Mouse (Mus musculus): Measurements from ENCODE around the gene Ptms. TPM values are rescaled to one million over a fixed set of nuclear protein-coding genes. Genes with fewer than 3 reads are reported as not detected.
"Not testable (repeated sequence)": the region's sequence is repeated elsewhere in the genome, so short reads cannot be mapped to it uniquely, and the experiment has no call there.

The Ptms gene
- polyA plus RNA-seq, 1 experiment from 2014 or later: 184 TPM

- no peak for ATAC-seq (replicated peaks; ENCODE audit: insufficient number of reproducible peaks, low FRiP score, low TSS enrichment, low read depth)
- H3K9me3 ChIP-seq (replicated peaks; ENCODE audit: control insufficient read depth, low read length): no peaks in the 10 kb centered on the region
- WGBS: 63% methylated on average over 3 of the region's 3 CpGs
Observed at GRCm38 (mm10) chr6:124898359-124898758, 21.5 kb downstream of the Ptms start.

GRCm38 (mm10) chr6:124894113-124894512 is 25.8 kb downstream of the Ptms start:
- not testable (repeated sequence) for H3K27ac ChIP-seq (replicated peaks; ENCODE audit: low read depth, low read length); H3K4me3 ChIP-seq (ENCODE audit: low read depth, low read length); ATAC-seq (replicated peaks; ENCODE audit: insufficient number of reproducible peaks, low FRiP score, low TSS enrichment, low read depth); H3K4me1 ChIP-seq (ENCODE audit: control insufficient read depth, insufficient read depth, low read length); H3K9ac ChIP-seq (replicated peaks; ENCODE audit: low read length); H3K4me2 ChIP-seq (ENCODE audit: low read depth, low read length); H3K27me3 ChIP-seq (ENCODE audit: control insufficient read depth, insufficient read depth, low read length); H3K36me3 ChIP-seq (replicated peaks; ENCODE audit: control insufficient read depth, insufficient read depth, low read depth, low read length); DNase-seq (ENCODE audit: low spot score); H3K9me3 ChIP-seq (replicated peaks; ENCODE audit: control insufficient read depth, low read length)
- WGBS: 94% methylated on average over 2 of the region's 2 CpGs

More at GRCm38 (mm10) chr6:124898359-124898758, 21.5 kb downstream of the Ptms start:
- Histone ChIP-seq H3K27me3 (ENCODE audit: control insufficient read depth, insufficient read depth, low read length) (no peaks in the 10 kb centered on the region), H3K27ac (replicated peaks; ENCODE audit: low read depth, low read length) (no peak overlapping the region), H3K9ac (replicated peaks; ENCODE audit: low read length) (no peak overlapping the region), H3K4me3 (ENCODE audit: low read depth, low read length) (no peak overlapping the region), H3K4me1 (ENCODE audit: control insufficient read depth, insufficient read depth, low read length) (no peaks in the 10 kb centered on the region), H3K36me3 (replicated peaks; ENCODE audit: control insufficient read depth, insufficient read depth, low read depth, low read length) (no peaks in the 10 kb centered on the region), H3K4me2 (ENCODE audit: low read depth, low read length) (no peak overlapping the region)
- no peak for DNase-seq (ENCODE audit: low spot score)

- Histone ChIP-seq H3K4me2 (ENCODE audit: low read depth, low read length) (no peak overlapping the region), H3K36me3 (replicated peaks; ENCODE audit: control insufficient read depth, insufficient read depth, low read depth, low read length) (no peaks in the 10 kb centered on the region), H3K4me3 (ENCODE audit: low read depth, low read length) (no peak overlapping the region), H3K27ac (replicated peaks; ENCODE audit: low read depth, low read length) (no peak overlapping the region), H3K4me1 (ENCODE audit: control insufficient read depth, insufficient read depth, low read length) (no peaks in the 10 kb centered on the region), H3K27me3 (ENCODE audit: control insufficient read depth, insufficient read depth, low read length) (no peaks in the 10 kb centered on the region), H3K9me3 (replicated peaks; ENCODE audit: control insufficient read depth, low read length) (no peaks in the 10 kb centered on the region), H3K9ac (replicated peaks; ENCODE audit: low read length) (no peak overlapping the region)
- 59% methylated on average over 6 of the region's 6 CpGs for WGBS
- no peak for DNase-seq (ENCODE audit: low spot score)
- ATAC-seq (replicated peaks; ENCODE audit: insufficient number of reproducible peaks, low FRiP score, low TSS enrichment, low read depth): no peak
Observed at GRCm38 (mm10) chr6:124890997-124891396, 28.9 kb downstream of the Ptms start.

- no peak overlapping the region for H3K9ac ChIP-seq (replicated peaks; ENCODE audit: low read length)
- WGBS: 89% methylated on average over 6 of the region's 6 CpGs
- no peak overlapping the region for H3K4me2 ChIP-seq (ENCODE audit: low read depth, low read length)
- H3K4me1 ChIP-seq (ENCODE audit: control insufficient read depth, insufficient read depth, low read length): no peaks in the 10 kb centered on the region
- ATAC-seq (replicated peaks; ENCODE audit: insufficient number of reproducible peaks, low FRiP score, low TSS enrichment, low read depth) (no peak), DNase-seq (ENCODE audit: low spot score) (no peak)
- H3K36me3 ChIP-seq (replicated peaks; ENCODE audit: control insufficient read depth, insufficient read depth, low read depth, low read length): no peaks in the 10 kb centered on the region
- H3K27me3 ChIP-seq (ENCODE audit: control insufficient read depth, insufficient read depth, low read length): no peaks in the 10 kb centered on the region
- no peak overlapping the region for H3K4me3 ChIP-seq (ENCODE audit: low read depth, low read length)
- H3K9me3 ChIP-seq (replicated peaks; ENCODE audit: control insufficient read depth, low read length): no peaks in the 10 kb centered on the region
- no peak overlapping the region for H3K27ac ChIP-seq (replicated peaks; ENCODE audit: low read depth, low read length)
Observed at GRCm38 (mm10) chr6:124888555-124889125, 31.3 kb downstream of the Ptms start.

GRCm38 (mm10) chr6:124887986-124888385 is 31.9 kb downstream of the Ptms start, which contains the start of gene Cd4:
Gene Cd4, minus strand, starts transcription at chr6:124888221.
- WGBS: 89% methylated on average over 9 of the region's 9 CpGs
- no peaks in the 10 kb centered on the region for H3K27me3 ChIP-seq (ENCODE audit: control insufficient read depth, insufficient read depth, low read length)

GRCm38 (mm10) chr6:124885956-124886381 is 33.9 kb downstream of the Ptms start:
- DNase-seq (ENCODE audit: low spot score) (no peak), ATAC-seq (replicated peaks; ENCODE audit: insufficient number of reproducible peaks, low FRiP score, low TSS enrichment, low read depth) (no peak)
- no peak overlapping the region for H3K4me2 ChIP-seq (ENCODE audit: low read depth, low read length)
- no peaks in the 10 kb centered on the region for H3K4me1 ChIP-seq (ENCODE audit: control insufficient read depth, insufficient read depth, low read length)
- H3K9me3 ChIP-seq (replicated peaks; ENCODE audit: control insufficient read depth, low read length): no peaks in the 10 kb centered on the region
- WGBS: 86% methylated on average over 8 of the region's 8 CpGs
- H3K27me3 ChIP-seq (ENCODE audit: control insufficient read depth, insufficient read depth, low read length): no peaks in the 10 kb centered on the region
- H3K4me3 ChIP-seq (ENCODE audit: low read depth, low read length): no peak overlapping the region
- H3K27ac ChIP-seq (replicated peaks; ENCODE audit: low read depth, low read length): no peak overlapping the region
- H3K36me3 ChIP-seq (replicated peaks; ENCODE audit: control insufficient read depth, insufficient read depth, low read depth, low read length): no peaks in the 10 kb centered on the region
- no peak overlapping the region for H3K9ac ChIP-seq (replicated peaks; ENCODE audit: low read length)

More at GRCm38 (mm10) chr6:124887986-124888385, 31.9 kb downstream of the Ptms start, which contains the start of gene Cd4:
- Histone ChIP-seq H3K9me3 (replicated peaks; ENCODE audit: control insufficient read depth, low read length) (no peaks in the 10 kb centered on the region), H3K4me1 (ENCODE audit: control insufficient read depth, insufficient read depth, low read length) (no peaks in the 10 kb centered on the region), H3K36me3 (replicated peaks; ENCODE audit: control insufficient read depth, insufficient read depth, low read depth, low read length) (no peaks in the 10 kb centered on the region), H3K4me2 (ENCODE audit: low read depth, low read length) (no peak within 1 kb of the TSS), H3K27ac (replicated peaks; ENCODE audit: low read depth, low read length) (no peak within 1 kb of the TSS), H3K9ac (replicated peaks; ENCODE audit: low read length) (no peak within 1 kb of the TSS), H3K4me3 (ENCODE audit: low read depth, low read length) (no peak within 1 kb of the TSS)
- DNase-seq (ENCODE audit: low spot score) (no peak), ATAC-seq (replicated peaks; ENCODE audit: insufficient number of reproducible peaks, low FRiP score, low TSS enrichment, low read depth) (no peak)

GRCm38 (mm10) chr6:124884714-124885500 is 35.0 kb downstream of the Ptms start:
- no peak overlapping the region for H3K4me3 ChIP-seq (ENCODE audit: low read depth, low read length)
- no peak overlapping the region for H3K27ac ChIP-seq (replicated peaks; ENCODE audit: low read depth, low read length)
- H3K4me2 ChIP-seq (ENCODE audit: low read depth, low read length): no peak overlapping the region
- H3K9ac ChIP-seq (replicated peaks; ENCODE audit: low read length): no peak overlapping the region
- no peak for DNase-seq (ENCODE audit: low spot score)
- no peaks in the 10 kb centered on the region for H3K36me3 ChIP-seq (replicated peaks; ENCODE audit: control insufficient read depth, insufficient read depth, low read depth, low read length)
- ATAC-seq (replicated peaks; ENCODE audit: insufficient number of reproducible peaks, low FRiP score, low TSS enrichment, low read depth): no peak
- 81% methylated on average over 10 of the region's 10 CpGs for WGBS
- no peaks in the 10 kb centered on the region for H3K9me3 ChIP-seq (replicated peaks; ENCODE audit: control insufficient read depth, low read length)
- no peaks in the 10 kb centered on the region for H3K4me1 ChIP-seq (ENCODE audit: control insufficient read depth, insufficient read depth, low read length)
- H3K27me3 ChIP-seq (ENCODE audit: control insufficient read depth, insufficient read depth, low read length): no peaks in the 10 kb centered on the region

GRCm38 (mm10) chr6:124883351-124883750 is 36.6 kb downstream of the Ptms start:
- H3K27me3 ChIP-seq (ENCODE audit: control insufficient read depth, insufficient read depth, low read length): no peaks in the 10 kb centered on the region
- no peak overlapping the region for H3K9ac ChIP-seq (replicated peaks; ENCODE audit: low read length)
- no peaks in the 10 kb centered on the region for H3K4me1 ChIP-seq (ENCODE audit: control insufficient read depth, insufficient read depth, low read length)
- ATAC-seq (replicated peaks; ENCODE audit: insufficient number of reproducible peaks, low FRiP score, low TSS enrichment, low read depth) (no peak), DNase-seq (ENCODE audit: low spot score) (no peak)
- WGBS: 73% methylated on average over 10 of the region's 10 CpGs
- no peaks in the 10 kb centered on the region for H3K36me3 ChIP-seq (replicated peaks; ENCODE audit: control insufficient read depth, insufficient read depth, low read depth, low read length)
- H3K4me3 ChIP-seq (ENCODE audit: low read depth, low read length): no peak overlapping the region
- H3K4me2 ChIP-seq (ENCODE audit: low read depth, low read length): no peak overlapping the region
- no peak overlapping the region for H3K27ac ChIP-seq (replicated peaks; ENCODE audit: low read depth, low read length)
- no peaks in the 10 kb centered on the region for H3K9me3 ChIP-seq (replicated peaks; ENCODE audit: control insufficient read depth, low read length)

Measured in embryonic facial prominence, embryonic 11.5 days (tissue).